Mouse (Mus musculus) embryonic facial prominence, embryonic 14.5 days (tissue): Measurements from ENCODE around the gene Ywhaq. TPM values are rescaled to one million over a fixed set of nuclear protein-coding genes. Genes with fewer than 3 reads are reported as not detected.

Source experiments
- polyA plus RNA-seq: library from polyadenylated mRNA; unstranded; fragments of >200 nt; fragmentation: Nextera tagmentation; extraction: Ambion mirVana; gene quantifications from 2 replicates; pipeline ENCODE4 v1.2.1, GENCODE M21; 2014

The Ywhaq gene
- polyA plus RNA-seq, 1 experiment from 2014 or later = 556 TPM

Other genes with a start within 250 kb of the Ywhaq start
- 84.8 and 100 TPM in 2 replicates for gene Cpsf3, start 132.2 kb downstream of the Ywhaq start, polyA plus RNA-seq
- gene Itgb1bp1, start 131.4 kb downstream of the Ywhaq start, polyA plus RNA-seq = 54.0 and 54.2 TPM in 2 replicates
- 45.1 and 49.4 TPM in 2 replicates for gene Iah1, start 101.2 kb downstream of the Ywhaq start, polyA plus RNA-seq
- 39.8 and 45.4 TPM in 2 replicates for gene Adam17, start 44.0 kb downstream of the Ywhaq start, polyA plus RNA-seq